Mouse (Mus musculus): Measurements from ENCODE around the gene H2-K1.
"Not testable (repeated sequence)": the region's sequence is repeated elsewhere in the genome, so short reads cannot be mapped to it uniquely, and the experiment has no call there.

The H2-K1 gene

DNA sequence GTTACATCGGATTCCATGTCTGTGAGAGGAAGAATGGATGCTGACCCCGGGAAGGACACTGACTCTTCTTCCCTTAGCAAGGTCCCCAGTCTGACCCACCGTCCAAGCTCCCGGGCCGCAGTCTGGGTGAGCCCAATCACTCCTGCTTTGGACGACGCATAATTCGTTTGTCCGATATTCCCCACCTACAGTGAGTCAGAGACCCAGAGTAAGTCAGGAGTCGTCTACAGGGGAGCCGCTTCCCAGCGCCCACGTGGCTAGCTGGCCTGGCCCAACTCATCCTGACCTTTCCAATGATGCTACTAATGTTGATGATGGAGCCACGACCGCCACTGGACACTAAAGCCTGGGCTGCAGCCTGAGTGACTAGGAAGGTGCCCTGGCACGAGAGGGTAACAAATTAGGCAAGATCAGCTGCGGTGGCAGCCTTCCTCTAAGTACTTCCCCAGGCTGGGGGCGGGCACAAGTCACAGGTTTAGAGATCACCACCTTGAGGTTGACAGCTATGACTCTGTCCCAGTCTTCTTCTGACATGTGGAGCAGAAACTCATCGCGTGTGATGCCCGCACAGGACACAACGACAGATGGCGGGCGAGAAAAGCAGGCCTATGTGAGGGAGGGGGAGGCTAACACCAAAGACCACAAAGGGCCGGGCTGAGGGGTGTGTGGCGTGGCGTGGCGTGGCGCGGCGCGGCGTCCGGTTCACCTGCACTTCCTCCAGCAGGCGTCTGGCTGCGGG is 26.9 kb upstream of the H2-K1 start:
- DNase-seq (ENCODE audit: low spot score): peak; percentile 81

DNA sequence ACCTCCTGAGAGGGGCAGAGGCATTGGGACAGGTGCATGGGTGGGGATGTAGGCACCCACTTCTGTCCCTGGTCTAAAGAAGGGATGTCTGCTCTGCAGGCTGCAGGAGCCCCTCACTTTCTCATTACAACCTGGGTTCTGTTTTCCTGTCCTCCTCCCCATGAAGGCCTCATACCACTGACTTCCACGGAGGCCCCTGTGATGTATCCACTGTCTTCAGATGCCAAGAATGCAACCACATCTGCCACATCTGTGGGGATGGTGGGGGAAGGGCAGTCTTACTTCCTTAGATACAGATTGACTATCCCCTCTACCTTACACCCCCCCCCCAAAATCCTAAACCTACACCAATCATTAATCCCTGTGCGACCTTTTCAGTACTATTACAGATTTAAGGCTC is 26.1 kb upstream of the H2-K1 start:
- peak; percentile 50 for DNase-seq (ENCODE audit: low spot score)

DNA sequence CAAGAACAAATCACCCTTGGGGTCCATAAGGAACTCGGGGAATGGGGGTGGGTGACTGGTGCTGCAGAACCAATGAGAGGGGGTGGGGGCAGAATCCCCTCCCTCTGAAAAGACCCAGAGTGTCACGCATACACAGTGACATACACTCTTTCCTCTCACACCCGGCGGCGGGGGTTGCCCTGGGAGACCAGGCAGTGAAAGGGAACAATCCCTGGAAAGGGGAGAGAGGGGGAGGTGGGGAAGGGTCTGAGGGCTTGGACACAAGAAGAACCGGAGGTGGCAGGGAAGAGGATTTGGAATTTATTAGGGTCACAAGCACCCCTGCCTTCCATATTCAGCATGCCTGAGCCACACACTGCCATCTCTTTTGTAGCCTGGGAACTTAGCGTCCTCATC is 25.6 kb upstream of the H2-K1 start:
- DNase-seq (ENCODE audit: low spot score): no peak

DNA sequence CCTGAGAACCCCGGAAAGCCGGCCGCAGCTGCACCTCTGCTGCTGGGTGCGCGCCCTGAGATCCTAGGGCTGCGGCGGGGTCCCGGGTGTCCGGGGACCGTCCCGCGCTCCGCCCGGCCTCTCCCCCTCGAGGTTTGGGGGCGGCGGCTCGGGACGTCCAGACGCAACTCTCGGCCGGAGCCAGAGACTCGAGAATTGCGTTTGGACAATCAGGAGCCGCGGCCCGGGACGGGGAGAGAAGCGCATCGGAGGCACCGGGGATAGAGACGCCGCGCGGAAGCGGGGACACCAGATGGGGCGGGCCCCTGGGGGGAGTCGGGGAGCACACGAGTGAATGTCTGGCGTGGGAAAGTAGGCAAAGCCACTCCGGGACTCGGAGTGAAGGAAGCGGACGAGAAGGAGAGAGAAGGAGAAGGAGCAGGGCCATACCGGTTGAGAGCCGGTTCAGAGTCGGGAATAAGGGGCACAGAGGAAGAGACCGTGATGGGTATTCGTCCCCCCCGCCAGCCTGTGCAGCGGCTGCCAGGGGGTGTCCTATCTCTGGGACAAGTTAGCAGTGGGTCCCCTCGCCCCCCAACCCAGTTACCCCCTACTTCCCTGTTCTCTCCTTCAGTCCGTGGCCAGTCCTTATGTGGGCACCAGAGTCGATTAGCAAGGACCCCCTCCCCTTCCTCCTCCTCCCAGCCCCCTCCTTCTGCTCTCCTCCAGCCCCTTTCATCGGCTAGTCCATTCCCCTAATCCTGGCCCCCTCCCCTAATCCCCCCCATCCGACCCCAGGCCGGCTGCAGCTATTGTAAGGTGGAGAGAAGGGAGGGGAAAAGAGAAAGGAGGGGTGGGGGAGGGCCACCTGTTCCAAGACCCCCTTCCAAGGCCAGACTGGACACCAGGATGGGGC is 25.0 kb upstream of the H2-K1 start:
- DNase-seq (ENCODE audit: low spot score): no peak

GRCm38 (mm10) chr17:34024317-34024821 is 24.2 kb upstream of the H2-K1 start, which contains the start of gene Ring1:
Ring1 (minus strand) TSS chr17:34024680.
- peak; percentile 84 for DNase-seq (ENCODE audit: low spot score)

GRCm38 (mm10) chr17:34023678-34024077 is 23.5 kb upstream of the H2-K1 start:
- no peak for DNase-seq (ENCODE audit: low spot score)

- no peak for DNase-seq (ENCODE audit: low spot score)
These were observed 22.8 kb upstream of the H2-K1 start for GRCm38 (mm10) chr17:34022987-34023386.

GRCm38 (mm10) chr17:34022414-34022783 is 22.3 kb upstream of the H2-K1 start:
- no peak for DNase-seq (ENCODE audit: low spot score)

GRCm38 (mm10) chr17:34021539-34022413 is 21.6 kb upstream of the H2-K1 start:
- DNase-seq (ENCODE audit: low spot score): no peak

- DNase-seq (ENCODE audit: low spot score): no peak
These were observed 13.3 kb upstream of the H2-K1 start for GRCm38 (mm10) chr17:34013436-34013835.

- no peak for DNase-seq (ENCODE audit: low spot score)
These were observed 10.0 kb upstream of the H2-K1 start for GRCm38 (mm10) chr17:34010156-34010555.

DNA sequence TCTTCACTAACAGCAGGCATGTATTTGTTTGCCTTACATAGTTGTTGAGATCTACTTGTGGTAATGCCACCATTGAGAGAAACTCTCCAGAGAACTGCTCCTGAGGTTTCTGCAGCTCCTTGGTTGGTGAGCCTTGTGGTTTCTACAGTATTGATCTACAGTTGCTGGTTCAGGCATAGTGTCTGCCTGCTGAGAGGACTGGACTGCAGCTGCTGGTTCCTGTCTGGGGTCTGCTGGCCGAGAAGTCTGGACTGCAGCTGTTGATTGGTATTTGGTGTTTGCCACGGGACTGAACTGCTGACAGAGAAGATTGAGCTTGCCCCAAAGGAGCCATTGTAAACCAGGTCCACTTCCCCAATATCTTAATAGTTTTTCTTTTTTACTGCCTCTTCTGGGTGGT is 6.4 kb upstream of the H2-K1 start:
- DNase-seq (ENCODE audit: low spot score): no peak

GRCm38 (mm10) chr17:34003426-34003825 is 3.3 kb upstream of the H2-K1 start:
- peak; percentile 61 for DNase-seq (ENCODE audit: low spot score)

DNA sequence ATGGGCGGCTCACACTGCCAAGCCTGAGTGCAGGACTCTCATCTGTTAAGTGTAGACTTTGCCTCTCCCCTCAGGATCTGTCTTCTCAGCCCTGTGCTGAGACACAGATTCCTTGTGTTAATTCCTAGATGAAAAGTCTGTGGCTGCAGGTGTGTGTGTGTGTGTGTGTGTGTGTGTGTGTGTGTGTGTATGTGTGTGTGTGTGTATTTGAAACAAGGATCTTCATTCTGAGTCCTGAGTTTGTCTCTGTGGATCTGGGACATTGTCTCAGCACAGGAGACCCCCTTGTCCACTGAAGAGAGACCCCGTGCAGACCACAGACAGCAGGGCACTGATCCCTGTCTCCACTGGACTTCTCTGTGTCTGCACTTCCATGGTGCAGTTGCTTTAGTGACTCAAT is 649 bp upstream of the H2-K1 start:
- DNase-seq (ENCODE audit: low spot score): not testable (repeated sequence)

GRCm38 (mm10) chr17:33999341-34000149 is 602 bp downstream of the H2-K1 start:
- DNase-seq (ENCODE audit: low spot score): no peak

DNA sequence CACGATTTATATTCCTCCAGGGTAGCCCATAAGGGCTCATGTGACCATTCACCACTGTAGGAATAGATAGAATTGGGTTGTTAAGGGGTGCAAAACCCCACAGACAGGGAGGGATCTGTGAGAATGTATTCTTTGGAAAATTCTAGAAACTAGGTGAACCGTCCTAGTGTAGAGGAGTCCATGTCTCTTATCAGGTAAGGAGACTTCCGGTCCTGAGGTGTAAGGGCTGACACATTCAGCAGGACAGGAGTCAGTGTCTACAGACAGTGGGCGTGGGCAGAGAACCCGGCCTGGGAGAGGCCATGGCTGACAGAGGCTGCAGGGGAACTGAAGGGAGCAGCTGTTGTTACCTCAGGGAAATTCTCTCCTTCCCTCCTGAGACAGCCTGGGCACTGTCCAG is 1.4 kb downstream of the H2-K1 start:
- DNase-seq (ENCODE audit: low spot score): peak; percentile 51

- DNase-seq (ENCODE audit: low spot score): not testable (repeated sequence)
These were observed 3.1 kb downstream of the H2-K1 start for GRCm38 (mm10) chr17:33997025-33997424.

- peak; percentile 59 for DNase-seq (ENCODE audit: low spot score)
These were observed 4.5 kb downstream of the H2-K1 start for GRCm38 (mm10) chr17:33995651-33996050.

DNA sequence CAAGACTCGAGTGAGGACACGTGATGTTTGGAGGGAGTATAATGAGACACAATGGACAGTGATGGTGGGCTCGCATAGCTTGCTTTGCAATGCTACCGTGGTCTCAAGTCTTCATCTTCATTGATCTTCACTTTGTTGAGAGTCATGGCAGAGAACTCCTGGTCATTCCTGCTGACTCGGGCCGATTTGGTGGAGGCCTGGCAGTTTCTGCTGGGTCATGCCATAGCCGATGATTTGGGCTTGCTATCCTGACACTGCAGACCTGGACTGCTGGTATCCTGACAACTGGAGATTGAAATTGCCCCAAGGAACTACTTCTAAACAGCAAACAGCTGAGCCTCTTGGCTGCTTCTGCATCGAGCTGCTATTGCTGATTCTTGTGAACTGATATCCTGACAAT is 5.2 kb downstream of the H2-K1 start:
- peak; percentile 25 for DNase-seq (ENCODE audit: low spot score)

DNA sequence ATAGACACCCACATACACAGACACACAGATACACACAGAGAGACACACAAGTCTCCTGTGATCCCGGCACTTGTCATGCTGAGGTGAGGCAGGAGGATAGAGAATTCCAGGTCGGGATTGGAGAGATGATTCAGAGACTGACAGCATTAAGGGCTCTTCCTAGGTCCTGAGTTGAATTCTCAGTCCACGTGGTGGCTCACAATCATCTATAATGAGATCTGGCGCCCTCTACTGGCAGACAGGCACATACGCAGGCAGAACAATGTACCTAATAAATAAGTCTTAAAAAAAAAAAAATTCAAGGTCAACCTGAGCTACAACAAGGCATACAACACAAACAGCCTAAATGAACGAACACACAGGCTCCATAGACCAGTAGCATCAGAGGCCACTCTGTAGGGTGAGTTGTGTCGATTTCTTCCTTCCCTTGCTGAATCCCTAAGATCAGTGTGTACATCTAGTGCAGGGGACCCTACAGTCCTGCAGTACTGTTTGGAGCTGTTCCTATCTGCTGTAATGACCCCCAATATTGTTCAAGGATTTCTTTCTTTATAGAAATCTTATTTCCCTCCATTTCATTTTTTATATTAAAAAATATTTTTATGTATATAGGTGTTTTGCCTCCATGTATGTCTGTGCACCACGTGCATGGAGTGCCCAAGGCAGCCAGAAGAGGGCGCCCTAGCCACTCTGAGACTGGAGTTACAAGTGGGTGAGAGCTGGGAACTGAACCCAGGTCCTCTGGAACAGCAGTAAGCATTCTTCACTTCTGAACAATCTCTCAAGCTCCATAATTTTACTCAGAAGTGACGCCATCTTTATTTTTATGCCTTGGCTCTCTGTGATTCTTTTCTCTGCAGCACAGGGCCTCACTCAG is 8.1 kb downstream of the H2-K1 start:
- DNase-seq (ENCODE audit: low spot score): peak; percentile 71

Measured in T-cell, adult 2 months (primary cell).